Mouse (Mus musculus) thymus, adult 18-20 months (tissue): ENCODE results near the gene Srp54b.
"Not testable (repeated sequence)": the region's sequence is repeated elsewhere in the genome, so short reads cannot be mapped to it uniquely, and the experiment has no call there.

ENCODE experiments used
- DNase-seq, 2 experiments: peaks; one replicate each; pipeline ENCODE4 v3.0.0; 2022; ENCODE audit warnings: mixed read lengths in 2 of 2

The Srp54b gene

GRCm38 (mm10) chr12:55154559-55155448, at the start of gene Srp54b:
TSS of gene Srp54b (plus strand) at chr12:55155104.
- not testable (repeated sequence) for DNase-seq

- not testable (repeated sequence) for DNase-seq
Measured at GRCm38 (mm10) chr12:55112616-55113015, 42.3 kb upstream of the Srp54b start.

- not testable (repeated sequence) for DNase-seq
Measured at GRCm38 (mm10) chr12:55124242-55124641, 30.7 kb upstream of the Srp54b start, which contains the start of gene Fam177a. TSS of gene Fam177a (plus strand) at chr12:55124469.

GRCm38 (mm10) chr12:55124731-55125130, 30.2 kb upstream of the Srp54b start:
- not testable (repeated sequence) for DNase-seq

- not testable (repeated sequence) for DNase-seq
Measured at GRCm38 (mm10) chr12:55135540-55135939, 19.4 kb upstream of the Srp54b start.

- not testable (repeated sequence) for DNase-seq
Measured at GRCm38 (mm10) chr12:55137859-55138258, 17.0 kb upstream of the Srp54b start.

GRCm38 (mm10) chr12:55155449-55155783, 512 bp downstream of the Srp54b start:
- not testable (repeated sequence) for DNase-seq

GRCm38 (mm10) chr12:55167034-55167557, 12.2 kb downstream of the Srp54b start:
- DNase-seq, result not testable (repeated sequence)

- not testable (repeated sequence) for DNase-seq
Measured at GRCm38 (mm10) chr12:55187686-55188085, 32.8 kb downstream of the Srp54b start.

- DNase-seq, result not testable (repeated sequence)
Measured at GRCm38 (mm10) chr12:55189127-55189526, 34.2 kb downstream of the Srp54b start.

GRCm38 (mm10) chr12:55199306-55199705, 44.4 kb downstream of the Srp54b start, which contains the start of gene 1700047I17Rik2:
TSS of gene 1700047I17Rik2 (plus strand) at chr12:55199592.
- DNase-seq, result not testable (repeated sequence)

GRCm38 (mm10) chr12:55199799-55200198, 44.9 kb downstream of the Srp54b start:
- not testable (repeated sequence) for DNase-seq

- DNase-seq, result not testable (repeated sequence)
Measured at GRCm38 (mm10) chr12:55212944-55213343, 58.0 kb downstream of the Srp54b start.

- not testable (repeated sequence) for DNase-seq
Measured at GRCm38 (mm10) chr12:55229626-55230519, 75.0 kb downstream of the Srp54b start, which contains the start of gene Srp54c. TSS of gene Srp54c (plus strand) at chr12:55230168.

- DNase-seq, result peak; percentile 5 to 12
Measured at GRCm38 (mm10) chr12:55230520-55230861, 75.6 kb downstream of the Srp54b start.
